21 mouse cellular contexts compared by ENCODE assay signal in genomic region chr6:90806743-90807142, GRCm38 (mm10).
DNase-seq lines count a peak whose midpoint lies in the region; ATAC-seq and TF ChIP-seq lines count a peak whose summit lies in the region.
"Had no signal": no experiment of that assay in that cellular context is flagged by ENCODE, and none has a peak within 500 bp of the region (broad histone marks: within the 10 kb centered on the region; RNA-seq: fewer than 3 reads in every experiment).

No protein-coding gene starts in this region.

- WGBS in midbrain, embryonic 10.5 days: 57% methylated on average over 1 of the region's 1 CpGs
- WGBS in midbrain, embryonic 13.5 days: 50% methylated on average over 1 of the region's 1 CpGs
- 66% methylated on average over 1 of the region's 1 CpGs for WGBS in hindbrain, embryonic 14.5 days
- 43% methylated on average over 1 of the region's 1 CpGs for WGBS in midbrain, postnatal 0 days
- WGBS in lung, postnatal 0 days: 79% methylated on average over 1 of the region's 1 CpGs

- no peak for TF ChIP-seq CTCF in midbrain, postnatal 0 days (IDR thresholded peaks at IDR 0.05)
- no peak for TF ChIP-seq CTCF in lung, postnatal 0 days (IDR thresholded peaks at IDR 0.05)

- peaks cover 28% of the 10 kb centered on the region for H3K27me3 ChIP-seq in midbrain, embryonic 10.5 days (ENCODE audit: low read depth, poor library complexity, severe bottlenecking)
- H3K27me3 ChIP-seq in midbrain, embryonic 13.5 days: peaks cover 12% of the 10 kb centered on the region
- no peaks in the 10 kb centered on the region for H3K27me3 ChIP-seq in hindbrain, embryonic 14.5 days (ENCODE audit: control insufficient read depth, insufficient read depth, low read length)
- no peaks in the 10 kb centered on the region for H3K27me3 ChIP-seq in midbrain, postnatal 0 days (ENCODE audit: insufficient read depth, low read length)
- H3K27me3 ChIP-seq in lung, postnatal 0 days (replicated peaks; ENCODE audit: insufficient read depth, low read length): no peaks in the 10 kb centered on the region

- no peak overlapping the region for H3K4me3 ChIP-seq in midbrain, embryonic 10.5 days
- H3K4me3 ChIP-seq in midbrain, embryonic 13.5 days (replicated peaks): no peak overlapping the region
- no peak overlapping the region for H3K4me3 ChIP-seq in hindbrain, embryonic 14.5 days (replicated peaks; ENCODE audit: low read length)
- no peak overlapping the region for H3K4me3 ChIP-seq in midbrain, postnatal 0 days (ENCODE audit: low read depth, low read length)
- H3K4me3 ChIP-seq in lung, postnatal 0 days (ENCODE audit: low read depth, low read length): no peak overlapping the region
- H3K4me3 ChIP-seq: embryonic facial prominence, embryonic 13.5 days; erythroblast, embryonic 14.5 days; heart, embryonic 10.5 days; intestine, embryonic 15.5 days; midbrain, embryonic 12.5 days had no signal

- no peak for ATAC-seq in midbrain, embryonic 13.5 days
- no peak for ATAC-seq in hindbrain, embryonic 14.5 days (ENCODE audit: low FRiP score)
- no peak for ATAC-seq in midbrain, postnatal 0 days (ENCODE audit: low FRiP score)
- no peak for ATAC-seq in lung, postnatal 0 days
- ATAC-seq: forebrain, embryonic 14.5 days; intestine, embryonic 15.5 days; liver, postnatal 0 days had no signal

- no peak overlapping the region for H3K9ac ChIP-seq in midbrain, embryonic 13.5 days (replicated peaks)
- H3K9ac ChIP-seq in hindbrain, embryonic 14.5 days: peak overlapping the region; percentile 18; the same call in 1 of the 2 replicates
- no peak overlapping the region for H3K9ac ChIP-seq in midbrain, postnatal 0 days (replicated peaks; ENCODE audit: low read length, poor library complexity, severe bottlenecking)
- no peak overlapping the region for H3K9ac ChIP-seq in lung, postnatal 0 days (replicated peaks; ENCODE audit: low read depth)
- H3K9ac ChIP-seq: embryonic facial prominence, embryonic 13.5 days; intestine, embryonic 15.5 days; liver, postnatal 0 days; midbrain, embryonic 12.5 days had no signal

- no peaks in the 10 kb centered on the region for H3K9me3 ChIP-seq in midbrain, embryonic 10.5 days (replicated peaks)
- no peaks in the 10 kb centered on the region for H3K9me3 ChIP-seq in midbrain, embryonic 13.5 days
- H3K9me3 ChIP-seq in hindbrain, embryonic 14.5 days (ENCODE audit: control insufficient read depth, low read length): no peaks in the 10 kb centered on the region
- no peaks in the 10 kb centered on the region for H3K9me3 ChIP-seq in midbrain, postnatal 0 days (ENCODE audit: low read length)
- no peaks in the 10 kb centered on the region for H3K9me3 ChIP-seq in lung, postnatal 0 days (ENCODE audit: low read length)
- H3K9me3 ChIP-seq: embryonic facial prominence, embryonic 13.5 days; heart, embryonic 10.5 days; intestine, embryonic 15.5 days; midbrain, embryonic 12.5 days had no signal

- H3K36me3 ChIP-seq in midbrain, embryonic 10.5 days: no peaks in the 10 kb centered on the region
- H3K36me3 ChIP-seq in midbrain, embryonic 13.5 days: no peaks in the 10 kb centered on the region
- H3K36me3 ChIP-seq in hindbrain, embryonic 14.5 days (replicated peaks; ENCODE audit: control insufficient read depth, insufficient read depth): no peaks in the 10 kb centered on the region
- H3K36me3 ChIP-seq in midbrain, postnatal 0 days (ENCODE audit: insufficient read depth, low read length): no peaks in the 10 kb centered on the region
- no peaks in the 10 kb centered on the region for H3K36me3 ChIP-seq in lung, postnatal 0 days (ENCODE audit: insufficient read depth, low read length)
- H3K36me3 ChIP-seq: embryonic facial prominence, embryonic 13.5 days; heart, embryonic 10.5 days; intestine, embryonic 15.5 days; midbrain, embryonic 12.5 days had no signal

- H3K4me1 ChIP-seq in midbrain, embryonic 10.5 days: peaks cover 56% of the 10 kb centered on the region
- peaks cover 57% of the 10 kb centered on the region for H3K4me1 ChIP-seq in midbrain, embryonic 13.5 days (replicated peaks)
- peaks cover 54% of the 10 kb centered on the region for H3K4me1 ChIP-seq in hindbrain, embryonic 14.5 days (replicated peaks; ENCODE audit: control insufficient read depth, insufficient read depth, low read length)
- H3K4me1 ChIP-seq in midbrain, postnatal 0 days (ENCODE audit: insufficient read depth, low read length): peaks cover 34% of the 10 kb centered on the region
- no peaks in the 10 kb centered on the region for H3K4me1 ChIP-seq in lung, postnatal 0 days (ENCODE audit: insufficient read depth, low read depth, low read length)

- no peak overlapping the region for H3K4me2 ChIP-seq in midbrain, embryonic 13.5 days (replicated peaks)
- no peak overlapping the region for H3K4me2 ChIP-seq in hindbrain, embryonic 14.5 days (replicated peaks)
- H3K4me2 ChIP-seq in midbrain, postnatal 0 days (ENCODE audit: low read depth, low read length, poor library complexity, severe bottlenecking): peak overlapping the region; percentile 75; the same call in 1 of the 2 replicates
- no peak overlapping the region for H3K4me2 ChIP-seq in lung, postnatal 0 days (replicated peaks; ENCODE audit: low read depth, low read length)
- H3K4me2 ChIP-seq: embryonic facial prominence, embryonic 13.5 days; intestine, embryonic 15.5 days; midbrain, embryonic 12.5 days had no signal

- peak; percentile 29 for DNase-seq in cerebellum, adult 8-10 months
- no peak for DNase-seq in cerebellum, postnatal 4 days (ENCODE audit: low spot score in 2 of 2)
- no peak for DNase-seq in midbrain, embryonic 10.5 days (ENCODE audit: low spot score)
- no peak for DNase-seq in hindbrain, embryonic 14.5 days (ENCODE audit: low spot score)
- peak; percentile 65 for DNase-seq in midbrain, postnatal 0 days (ENCODE audit: low spot score)
- DNase-seq in spleen, adult 12 weeks (ENCODE audit: low spot score): no peak
- no peak for DNase-seq in lung, postnatal 0 days (ENCODE audit: low spot score)
- DNase-seq: adrenal gland, postnatal 36 days; embryo, embryonic 11 days; heart, postnatal 4 days; kidney, postnatal 25 days; liver, postnatal 0 days; lung, postnatal 10 days; right cerebral cortex, postnatal 25 days had no signal

- TF ChIP-seq EP300 in lung, postnatal 0 days (IDR thresholded peaks at IDR 0.05): no peak

- H3K27ac ChIP-seq in midbrain, embryonic 10.5 days (replicated peaks): peak overlapping the region; percentile 50
- no peak overlapping the region for H3K27ac ChIP-seq in midbrain, embryonic 13.5 days
- no peak overlapping the region for H3K27ac ChIP-seq in hindbrain, embryonic 14.5 days
- H3K27ac ChIP-seq in midbrain, postnatal 0 days (ENCODE audit: low read depth, low read length): peak overlapping the region; percentile 21; the same call in 1 of the 2 replicates
- no peak overlapping the region for H3K27ac ChIP-seq in lung, postnatal 0 days (ENCODE audit: low read length)
- H3K27ac ChIP-seq: embryonic facial prominence, embryonic 13.5 days; heart, embryonic 10.5 days; intestine, embryonic 15.5 days; midbrain, embryonic 12.5 days had no signal

Comparison
In these comparisons a context has a peak if more than half of its experiments do, and no peak if none do; other contexts are left out.
1. DNase-seq: peak in cerebellum, adult 8-10 months (single experiment) and midbrain, postnatal 0 days (single experiment); none in cerebellum, postnatal 4 days (0 of 2), midbrain, embryonic 10.5 days (single experiment), hindbrain, embryonic 14.5 days (single experiment), spleen, adult 12 weeks (single experiment) and lung, postnatal 0 days (single experiment).
2. H3K27ac ChIP-seq: peak in midbrain, embryonic 10.5 days (single experiment) and midbrain, postnatal 0 days (single experiment); none in midbrain, embryonic 13.5 days (single experiment), hindbrain, embryonic 14.5 days (single experiment) and lung, postnatal 0 days (single experiment).